Mouse (Mus musculus): ENCODE measurements around the gene Tmem30a.

The Tmem30a gene

GRCm38 (mm10) chr9:79792841-79793835, at the start of gene Tmem30a:
TSS of gene Tmem30a (minus strand) at chr9:79793507.
- peak; percentile 59 for DNase-seq (ENCODE audit: extremely low read depth, low read depth, low spot score)

GRCm38 (mm10) chr9:79842615-79843014, 49.3 kb upstream of the Tmem30a start:
- no peak for DNase-seq (ENCODE audit: extremely low read depth, low read depth, low spot score)

- DNase-seq (ENCODE audit: extremely low read depth, low read depth, low spot score): no peak
Measured at GRCm38 (mm10) chr9:79842028-79842427, 48.7 kb upstream of the Tmem30a start.

GRCm38 (mm10) chr9:79831294-79831693, 38.0 kb upstream of the Tmem30a start:
- DNase-seq (ENCODE audit: extremely low read depth, low read depth, low spot score): no peak

- DNase-seq (ENCODE audit: extremely low read depth, low read depth, low spot score): no peak
Measured at GRCm38 (mm10) chr9:79830874-79831273, 37.6 kb upstream of the Tmem30a start.

GRCm38 (mm10) chr9:79829842-79830800, 36.8 kb upstream of the Tmem30a start:
- DNase-seq (ENCODE audit: extremely low read depth, low read depth, low spot score): no peak

- DNase-seq (ENCODE audit: extremely low read depth, low read depth, low spot score): no peak
Measured at GRCm38 (mm10) chr9:79827072-79827471, 33.8 kb upstream of the Tmem30a start.

GRCm38 (mm10) chr9:79825526-79825925, 32.2 kb upstream of the Tmem30a start:
- DNase-seq (ENCODE audit: extremely low read depth, low read depth, low spot score): no peak

- no peak for DNase-seq (ENCODE audit: extremely low read depth, low read depth, low spot score)
Measured at GRCm38 (mm10) chr9:79823856-79824255, 30.5 kb upstream of the Tmem30a start.

- no peak for DNase-seq (ENCODE audit: extremely low read depth, low read depth, low spot score)
Measured at GRCm38 (mm10) chr9:79823438-79823837, 30.1 kb upstream of the Tmem30a start.

- DNase-seq (ENCODE audit: extremely low read depth, low read depth, low spot score): no peak
Measured at GRCm38 (mm10) chr9:79816464-79816863, 23.2 kb upstream of the Tmem30a start.

- no peak for DNase-seq (ENCODE audit: extremely low read depth, low read depth, low spot score)
Measured at GRCm38 (mm10) chr9:79816013-79816412, 22.7 kb upstream of the Tmem30a start.

GRCm38 (mm10) chr9:79814592-79814991, 21.3 kb upstream of the Tmem30a start:
- DNase-seq (ENCODE audit: extremely low read depth, low read depth, low spot score): no peak

- no peak for DNase-seq (ENCODE audit: extremely low read depth, low read depth, low spot score)
Measured at GRCm38 (mm10) chr9:79810969-79811902, 17.9 kb upstream of the Tmem30a start.

GRCm38 (mm10) chr9:79810534-79810933, 17.2 kb upstream of the Tmem30a start:
- no peak for DNase-seq (ENCODE audit: extremely low read depth, low read depth, low spot score)

GRCm38 (mm10) chr9:79809411-79809810, 16.1 kb upstream of the Tmem30a start:
- no peak for DNase-seq (ENCODE audit: extremely low read depth, low read depth, low spot score)

GRCm38 (mm10) chr9:79807178-79807577, 13.9 kb upstream of the Tmem30a start:
- DNase-seq (ENCODE audit: extremely low read depth, low read depth, low spot score): no peak

GRCm38 (mm10) chr9:79806317-79807075, 13.2 kb upstream of the Tmem30a start:
- DNase-seq (ENCODE audit: extremely low read depth, low read depth, low spot score): no peak

GRCm38 (mm10) chr9:79805426-79805825, 12.1 kb upstream of the Tmem30a start:
- no peak for DNase-seq (ENCODE audit: extremely low read depth, low read depth, low spot score)
